Mouse (Mus musculus): ENCODE measurements around the gene Fam187b.

Gene Fam187b

DNA sequence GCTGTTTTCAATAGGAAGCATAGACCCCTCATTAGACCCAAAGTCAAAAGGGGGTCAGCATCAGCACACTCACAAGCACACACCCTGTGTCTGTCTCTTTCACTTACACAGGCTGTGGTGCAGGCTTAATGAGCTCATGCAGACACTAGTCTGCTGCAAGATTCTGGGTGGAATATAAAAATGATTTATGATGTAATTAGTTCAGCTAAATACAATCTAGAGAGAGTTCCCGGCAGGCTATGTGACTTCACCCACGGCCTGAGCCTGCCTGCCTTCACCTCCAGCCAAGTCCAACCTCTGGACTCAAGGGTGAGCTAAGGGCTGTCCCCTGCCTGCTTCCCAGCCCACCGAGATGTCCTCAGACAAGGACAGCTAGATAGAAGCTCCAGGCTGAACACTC is 35.3 kb downstream of the Fam187b start:
- no peak for DNase-seq (ENCODE audit: low spot score)

DNA sequence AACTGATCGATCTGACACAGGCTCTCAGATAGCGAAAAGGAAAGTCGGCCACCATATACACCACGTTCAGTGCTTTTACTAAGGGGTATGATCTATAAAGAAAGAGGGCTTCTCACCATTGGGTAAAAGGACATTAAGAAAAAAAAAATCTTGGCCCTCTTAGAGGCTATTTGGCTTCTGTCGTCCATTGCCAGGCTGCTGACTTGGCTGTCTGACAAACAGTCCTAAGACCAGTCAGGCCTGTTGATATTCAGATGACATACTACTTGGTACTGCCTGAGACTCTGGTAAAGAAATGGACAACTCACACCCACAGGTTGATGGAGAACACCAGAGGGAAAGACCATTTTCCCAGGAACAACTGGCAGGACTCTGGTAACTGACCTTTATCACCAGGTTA is 39.4 kb downstream of the Fam187b start:
- no peak for DNase-seq (ENCODE audit: low spot score)

DNA sequence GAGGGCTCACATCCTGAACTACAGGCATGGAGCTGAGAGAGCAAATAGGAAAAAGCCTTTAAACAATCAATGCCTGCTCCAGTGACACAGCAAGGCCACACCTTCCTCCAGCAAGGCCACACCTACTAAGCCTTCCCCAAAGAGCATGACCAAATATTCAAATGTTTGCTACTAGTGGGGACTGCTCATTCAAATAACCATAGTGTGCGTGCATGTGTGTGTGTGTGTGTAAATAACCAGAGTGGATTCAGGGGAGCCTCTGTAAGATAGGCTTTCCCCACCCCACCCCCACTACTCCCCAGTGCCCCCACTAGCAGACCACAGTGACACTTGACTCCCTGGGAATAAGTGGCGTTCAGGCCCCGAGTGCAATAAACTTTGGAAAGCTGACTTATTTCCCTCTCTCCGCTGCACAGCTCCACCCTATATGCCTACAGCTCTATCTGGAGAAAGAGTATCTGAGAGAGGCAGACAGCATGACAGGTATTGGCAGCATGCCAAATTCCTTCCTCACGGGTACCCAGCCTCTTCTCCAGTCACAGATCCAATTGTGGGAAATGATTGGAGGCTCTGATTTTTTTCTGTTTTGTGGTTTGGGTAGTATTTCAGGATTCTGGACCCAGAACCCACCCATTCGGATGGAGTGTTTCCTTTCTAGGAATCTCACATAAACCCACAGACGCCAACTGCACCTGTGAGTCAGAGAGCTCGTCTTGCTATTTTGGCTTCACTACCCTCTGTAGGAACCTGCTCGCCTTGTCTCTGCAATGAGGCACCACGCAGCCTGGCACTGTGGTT is 43.7 kb downstream of the Fam187b start:
- DNase-seq (ENCODE audit: low spot score), result no peak

DNA sequence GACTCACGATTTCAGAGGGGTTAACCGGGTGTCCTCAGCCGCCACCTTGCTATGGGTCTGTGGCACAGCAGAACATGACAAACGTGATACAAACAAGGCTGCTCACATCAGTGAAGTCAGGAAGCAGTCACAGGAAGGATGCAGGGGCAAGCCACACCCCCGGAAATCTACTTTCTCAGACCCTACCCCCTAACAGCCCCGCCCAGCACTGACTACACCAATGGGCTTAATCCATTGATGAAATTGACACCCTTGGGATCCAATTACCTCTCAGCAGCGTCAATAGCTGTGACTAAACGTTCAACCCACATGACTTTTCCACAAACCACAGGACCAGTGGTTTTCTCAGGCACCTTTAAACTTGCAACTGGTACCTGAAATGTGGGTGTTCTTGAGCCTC is 55.0 kb downstream of the Fam187b start:
- DNase-seq (ENCODE audit: low spot score), result no peak

DNA sequence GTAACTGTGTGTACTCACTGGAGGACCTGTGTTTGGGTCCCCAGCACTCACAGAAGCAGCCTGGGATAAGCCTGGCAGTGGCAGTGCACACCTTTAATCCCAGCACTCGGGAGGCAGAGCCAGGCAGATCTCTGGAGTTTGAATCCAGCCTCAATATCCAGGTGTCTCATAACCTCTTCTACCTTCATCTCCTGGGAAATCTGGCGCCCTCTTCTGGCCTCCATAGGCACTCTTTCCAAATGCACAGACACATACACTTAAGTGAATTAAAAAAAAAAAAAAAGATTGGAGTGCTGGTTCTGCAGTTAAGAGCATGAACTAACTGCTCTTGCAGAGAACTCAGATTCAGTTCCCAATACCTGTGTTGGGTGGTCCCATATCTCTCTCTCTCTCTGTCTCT is 57.1 kb downstream of the Fam187b start:
- no peak for DNase-seq (ENCODE audit: low spot score)

- no peak for DNase-seq (ENCODE audit: low spot score)
These were observed 58.1 kb downstream of the Fam187b start for GRCm38 (mm10) chr7:31031731-31032130.

- DNase-seq (ENCODE audit: low spot score), result no peak
These were observed 60.0 kb downstream of the Fam187b start for GRCm38 (mm10) chr7:31033409-31034165.

GRCm38 (mm10) chr7:31034789-31035188 is 61.2 kb downstream of the Fam187b start:
- DNase-seq (ENCODE audit: low spot score), result no peak

DNA sequence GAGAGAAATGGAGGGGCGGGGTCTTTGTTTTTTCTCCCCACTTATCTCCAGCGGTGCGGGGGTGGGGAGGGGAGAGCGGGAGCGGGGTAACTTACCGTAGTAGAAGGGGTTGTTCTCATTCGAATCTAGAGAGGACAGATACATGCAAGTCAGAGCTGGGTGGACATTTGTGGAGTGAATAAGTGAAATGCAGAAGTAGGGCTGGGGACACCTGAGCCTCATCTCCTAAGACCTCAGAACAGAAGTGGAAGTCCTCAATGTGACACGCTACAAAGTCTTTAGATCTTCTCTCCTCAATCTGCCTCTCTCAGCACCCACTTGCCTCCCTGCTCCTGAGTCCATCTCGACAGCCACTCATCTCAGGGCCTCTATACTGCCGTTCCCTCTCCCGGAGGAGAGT is 61.7 kb downstream of the Fam187b start:
- DNase-seq (ENCODE audit: low spot score), result no peak

- no peak for DNase-seq (ENCODE audit: low spot score)
These were observed 63.3 kb downstream of the Fam187b start for GRCm38 (mm10) chr7:31036917-31037316.

DNA sequence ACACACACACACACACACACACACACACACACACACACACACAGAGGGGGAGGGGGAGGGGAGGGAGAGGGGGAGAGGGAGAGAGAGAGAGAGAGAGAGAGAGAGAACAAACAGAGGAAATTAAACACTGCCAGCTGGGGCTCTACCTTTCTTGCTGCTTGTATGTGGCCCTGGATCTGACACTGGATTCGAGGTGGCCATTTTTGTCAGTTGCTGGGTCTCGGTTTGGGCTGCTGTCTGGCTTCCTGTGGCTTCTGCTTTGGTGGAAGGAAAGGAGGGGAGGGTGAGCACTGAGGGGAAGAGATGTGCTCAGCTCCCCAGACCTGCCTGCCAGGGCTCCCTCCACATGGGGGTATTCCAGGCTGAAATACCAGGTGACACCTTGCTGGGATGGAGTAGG is 64.1 kb downstream of the Fam187b start:
- DNase-seq (ENCODE audit: low spot score), result no peak

DNA sequence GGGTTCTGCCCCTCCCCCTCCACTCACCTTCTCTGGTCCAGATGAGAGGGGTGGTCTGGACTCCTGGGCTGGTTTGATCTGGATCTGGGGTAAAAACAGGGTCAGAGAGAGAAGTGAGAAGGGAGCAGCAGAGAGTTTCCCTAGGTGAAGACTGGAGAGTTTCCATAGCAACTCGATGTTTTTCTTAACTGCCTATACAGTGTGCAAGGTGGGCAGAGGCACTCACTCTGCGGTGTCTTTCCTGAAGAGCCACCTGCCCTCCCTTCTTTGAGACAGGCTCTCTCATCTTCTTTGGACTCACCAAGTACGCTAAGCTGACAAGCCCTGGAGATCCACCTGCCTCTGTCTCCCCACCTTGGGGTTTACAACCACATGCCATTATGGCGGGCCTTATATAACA is 65.4 kb downstream of the Fam187b start:
- no peak for DNase-seq (ENCODE audit: low spot score)
